Mouse (Mus musculus): ENCODE data around the gene Dact3.

- no peak for TF ChIP-seq POLR2A (IDR thresholded peaks at IDR 0.05; ENCODE audit: extremely low read depth, insufficient read depth, low read length)
- TF ChIP-seq CTCF (IDR thresholded peaks at IDR 0.05; ENCODE audit: extremely low read depth, insufficient read depth, low read length), result 0 out of 2 replicates have a peak, but pooled peaks have one; percentile 10
Observed at GRCm38 (mm10) chr7:16825785-16826184, 49.3 kb upstream of the Dact3 start.
